Mouse (Mus musculus) G1E (cell line): Measurements from ENCODE around the gene Tac2.
"Not testable (repeated sequence)": the region's sequence is repeated elsewhere in the genome, so short reads cannot be mapped to it uniquely, and the experiment has no call there.

Experiments
- CTCF ChIP-seq: IDR thresholded peaks from 2 replicates; pipeline ENCODE4 v1.5.1; 2012; ENCODE audit warnings: low read depth, low read length, inconsistent platforms, mixed read lengths
- POLR2AphosphoS5 ChIP-seq: IDR thresholded peaks from 2 replicates; pipeline ENCODE4 v1.6.1; 2012; ENCODE audit warnings: low read depth, low read length, inconsistent platforms; ENCODE audit not compliant: insufficient replicate concordance
- TAL1 ChIP-seq: conservative IDR thresholded peaks from 2 replicates; pipeline ENCODE4 v1.6.1; 2012; ENCODE audit warnings: low read depth, low read length, inconsistent platforms, mixed read lengths

- not testable (repeated sequence) for TF ChIP-seq CTCF, TAL1, POLR2AphosphoS5
Measured at GRCm38 (mm10) chr10:127762926-127763325, 38.6 kb downstream of the Tac2 start.
